Mouse (Mus musculus): ENCODE measurements around the gene Igfbp6. TPM values are rescaled to one million over a fixed set of nuclear protein-coding genes. Genes with fewer than 3 reads are reported as not detected.
A peak's percentile ranks its signal among the peaks of the same experiment; 100 is the strongest.

The Igfbp6 gene
- polyA plus RNA-seq (2016; fragmentation: Nextera tagmentation; extraction: Ambion mirVana) = 0.26 and 0.36 TPM in 2 replicates

GRCm38 (mm10) chr15:102144274-102144711 lies at the start of gene Igfbp6:
TSS of gene Igfbp6 (plus strand) at chr15:102144362.
- DNase-seq (ENCODE audit: low spot score) = peak; percentile 46
- H3K36me3 ChIP-seq (replicated peaks) = no peaks in the 10 kb centered on the region
- WGBS = 4% methylated on average over 22 of the region's 22 CpGs
- H3K27me3 ChIP-seq (replicated peaks; ENCODE audit: low read depth, poor library complexity, severe bottlenecking) = peaks cover 57% of the 10 kb centered on the region
- peak within 1 kb of the TSS; percentile 49 for H3K4me3 ChIP-seq
- H3K4me1 ChIP-seq = peaks cover 26% of the 10 kb centered on the region
- H3K9me3 ChIP-seq = no peaks in the 10 kb centered on the region
- H3K27ac ChIP-seq (replicated peaks) = peak within 1 kb of the TSS; percentile 37; the same call in 1 of the 2 replicates

GRCm38 (mm10) chr15:102094988-102095387 lies 49.2 kb upstream of the Igfbp6 start:
- H3K27ac ChIP-seq (replicated peaks) = no peak overlapping the region
- H3K4me3 ChIP-seq = no peak overlapping the region
- WGBS = 87% methylated on average over 16 of the region's 16 CpGs
- DNase-seq (ENCODE audit: low spot score) = no peak
- H3K9me3 ChIP-seq = no peaks in the 10 kb centered on the region
- H3K4me1 ChIP-seq = peaks cover 30% of the 10 kb centered on the region
- H3K27me3 ChIP-seq (replicated peaks; ENCODE audit: low read depth, poor library complexity, severe bottlenecking) = no peaks in the 10 kb centered on the region; the same call in 1 of the 2 replicates
- H3K36me3 ChIP-seq (replicated peaks) = peaks cover 91% of the 10 kb centered on the region

DNA sequence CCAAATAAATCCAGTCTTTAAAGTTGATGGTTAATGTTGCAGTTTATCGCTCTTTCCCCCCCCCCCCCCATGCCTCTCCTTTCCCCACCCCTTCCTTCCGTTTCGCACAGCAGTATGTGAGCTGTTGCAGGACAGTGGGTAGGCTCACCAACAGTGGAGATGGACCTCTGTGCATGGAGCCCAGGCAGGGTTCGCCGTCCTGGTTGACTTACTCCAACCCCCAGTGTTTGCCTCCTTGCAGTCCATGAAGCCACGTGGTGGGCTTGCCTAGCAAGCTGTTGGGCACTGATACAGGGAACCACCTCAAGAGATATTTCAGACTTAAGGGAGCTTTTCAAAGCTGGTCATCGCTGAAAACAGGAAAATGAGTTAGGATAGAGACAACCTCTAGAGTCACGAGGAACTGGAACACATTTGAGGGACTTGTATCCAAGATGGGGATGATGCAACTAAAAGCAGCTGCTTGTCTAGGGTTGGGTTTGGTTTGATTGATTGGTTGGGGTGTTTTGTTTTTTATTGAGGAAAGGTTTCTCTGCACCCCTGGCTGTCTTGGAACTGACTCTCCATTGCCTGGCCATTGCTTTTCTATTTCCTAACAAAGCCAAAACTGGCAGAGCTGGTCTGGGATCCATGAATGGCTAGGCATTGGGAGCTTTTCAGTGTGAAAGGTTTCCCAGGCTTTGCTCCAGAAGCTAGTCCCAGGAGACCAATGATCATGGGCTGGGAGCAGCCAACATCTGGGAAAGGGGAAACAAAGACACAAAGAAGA lies 46.8 kb upstream of the Igfbp6 start:
- Histone ChIP-seq H3K9me3 (no peaks in the 10 kb centered on the region), H3K36me3 (replicated peaks) (peaks cover 68% of the 10 kb centered on the region), H3K27me3 (replicated peaks; ENCODE audit: low read depth, poor library complexity, severe bottlenecking) (peaks cover 15% of the 10 kb centered on the region), H3K27ac (replicated peaks) (0 out of 2 replicates have a peak overlapping the region, but pooled peaks have one; percentile 5), H3K4me3 (no peak overlapping the region), H3K4me1 (peaks cover 53% of the 10 kb centered on the region)
- no peak for DNase-seq (ENCODE audit: low spot score)
- 80% methylated on average over 8 of the region's 8 CpGs for WGBS

- DNase-seq (ENCODE audit: low spot score) = peak; percentile 67
- peaks cover 22% of the 10 kb centered on the region for H3K27me3 ChIP-seq (replicated peaks; ENCODE audit: low read depth, poor library complexity, severe bottlenecking)
- H3K9me3 ChIP-seq = no peaks in the 10 kb centered on the region
- 22% methylated on average over 5 of the region's 5 CpGs for WGBS
- H3K4me3 ChIP-seq = no peak overlapping the region
- peaks cover 61% of the 10 kb centered on the region for H3K4me1 ChIP-seq
- peak overlapping the region; percentile 5; the same call in 1 of the 2 replicates for H3K27ac ChIP-seq (replicated peaks)
- H3K36me3 ChIP-seq (replicated peaks) = peaks cover 60% of the 10 kb centered on the region
Measured at GRCm38 (mm10) chr15:102097991-102098555, 46.1 kb upstream of the Igfbp6 start.

DNA sequence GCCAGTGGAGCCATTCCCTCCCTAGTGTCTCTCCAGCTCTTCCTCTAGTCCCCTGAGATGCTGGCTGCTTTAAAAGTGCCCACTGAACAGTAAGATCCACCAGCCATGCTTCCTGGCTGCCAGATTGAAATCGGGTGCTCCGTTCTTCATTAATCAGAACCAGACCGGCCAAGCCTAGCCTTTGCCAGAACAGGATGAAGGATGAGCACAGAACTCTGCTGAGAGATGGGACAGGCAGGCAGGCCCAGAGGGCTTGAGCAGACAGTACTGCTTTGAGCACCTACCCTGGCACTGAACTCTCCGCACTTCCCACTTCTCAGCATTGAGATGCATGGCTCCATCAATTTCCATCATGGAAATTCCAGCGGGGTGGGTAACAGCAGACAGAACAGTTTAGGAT lies 44.9 kb upstream of the Igfbp6 start:
- Histone ChIP-seq H3K36me3 (replicated peaks) (peaks cover 49% of the 10 kb centered on the region), H3K27ac (replicated peaks) (peak overlapping the region; percentile 4; the same call in 1 of the 2 replicates), H3K4me1 (peaks cover 72% of the 10 kb centered on the region), H3K27me3 (replicated peaks; ENCODE audit: low read depth, poor library complexity, severe bottlenecking) (peaks cover 24% of the 10 kb centered on the region), H3K4me3 (peak overlapping the region; percentile 62; the same call in 1 of the 2 replicates), H3K9me3 (no peaks in the 10 kb centered on the region)
- DNase-seq (ENCODE audit: low spot score) = no peak
- 35% methylated on average over 5 of the region's 5 CpGs for WGBS

DNA sequence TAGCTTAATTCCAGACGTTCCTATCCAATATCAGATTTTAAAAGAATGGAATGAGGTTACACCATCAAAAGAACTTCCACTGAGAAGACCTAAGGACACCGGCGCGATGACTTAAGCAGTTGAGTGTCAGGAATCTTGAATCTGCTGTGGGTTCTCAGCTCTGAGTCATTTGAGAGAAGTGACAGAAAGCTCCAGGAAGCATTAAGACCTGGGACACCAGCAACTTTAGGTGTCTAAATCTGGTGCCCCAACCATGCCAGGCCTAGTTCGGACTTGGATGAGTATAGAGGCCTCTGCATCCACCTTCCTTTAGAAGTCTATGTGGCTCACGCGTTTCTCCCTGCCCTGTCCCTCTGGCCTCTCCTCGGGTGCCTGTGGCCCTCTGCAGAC lies 44.4 kb upstream of the Igfbp6 start:
- Histone ChIP-seq H3K4me1 (peaks cover 77% of the 10 kb centered on the region), H3K27me3 (replicated peaks; ENCODE audit: low read depth, poor library complexity, severe bottlenecking) (peaks cover 29% of the 10 kb centered on the region), H3K9me3 (no peaks in the 10 kb centered on the region), H3K27ac (replicated peaks) (peak overlapping the region; percentile 94), H3K36me3 (replicated peaks) (peaks cover 44% of the 10 kb centered on the region), H3K4me3 (peak overlapping the region; percentile 62)
- no peak for DNase-seq (ENCODE audit: low spot score)
- WGBS = 19% methylated on average over 8 of the region's 8 CpGs

DNA sequence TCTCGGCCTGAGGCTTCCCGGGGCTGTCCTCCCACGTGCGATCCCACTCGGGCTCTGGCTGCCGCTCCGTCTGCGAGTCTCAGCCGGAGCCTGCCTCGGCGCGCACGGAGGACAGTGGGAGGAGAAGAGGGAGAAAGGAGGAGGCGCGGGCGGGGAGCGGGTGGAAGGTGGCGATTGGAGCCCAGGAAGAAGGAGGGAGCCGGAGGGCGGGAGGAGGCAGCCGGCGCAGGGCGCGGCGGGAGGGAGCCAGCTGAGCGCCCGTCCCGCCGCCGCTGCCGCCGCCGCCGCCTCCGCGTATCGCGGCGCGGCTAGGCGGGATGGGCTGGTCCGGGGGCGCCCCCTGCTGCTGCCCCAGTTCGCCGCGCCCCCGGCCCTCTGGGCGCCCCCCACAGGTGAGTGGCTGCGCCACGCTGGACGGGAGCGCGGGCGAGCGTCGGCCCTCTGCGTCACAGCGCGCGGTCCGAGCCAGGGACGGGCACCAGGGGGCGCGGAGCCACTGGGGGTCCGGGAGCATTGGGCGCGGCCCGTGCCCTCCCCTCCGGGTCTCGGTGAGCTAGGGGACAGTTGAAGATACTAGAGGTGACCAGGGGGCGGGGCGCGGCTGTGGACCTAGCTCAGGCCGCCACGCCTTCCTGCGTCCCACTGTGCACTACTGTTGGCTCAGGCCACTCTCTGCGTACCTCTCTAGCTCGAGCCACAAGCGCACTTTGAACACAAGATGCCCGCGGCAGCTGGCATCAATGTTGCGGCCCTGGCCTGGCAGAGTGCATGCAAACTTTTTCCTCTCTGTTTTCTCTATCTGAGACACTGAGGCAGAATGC lies 43.8 kb upstream of the Igfbp6 start, which contains the start of gene Tns2:
Gene Tns2, plus strand, starts transcription at position 253 of the 821 bp plus-strand sequence.
- WGBS = under 1% methylated on average over 80 of the region's 82 CpGs
- peaks cover 41% of the 10 kb centered on the region for H3K36me3 ChIP-seq (replicated peaks)
- peak within 1 kb of the TSS; percentile 62 for H3K4me3 ChIP-seq
- DNase-seq (ENCODE audit: low spot score) = peak; percentile 82
- H3K27ac ChIP-seq (replicated peaks) = peak within 1 kb of the TSS; percentile 94
- H3K9me3 ChIP-seq = no peaks in the 10 kb centered on the region
- peaks cover 35% of the 10 kb centered on the region for H3K27me3 ChIP-seq (replicated peaks; ENCODE audit: low read depth, poor library complexity, severe bottlenecking)
- peaks cover 83% of the 10 kb centered on the region for H3K4me1 ChIP-seq

- peak; percentile 50 for DNase-seq (ENCODE audit: low spot score)
- 21% methylated on average over 10 of the region's 10 CpGs for WGBS
- H3K27me3 ChIP-seq (replicated peaks; ENCODE audit: low read depth, poor library complexity, severe bottlenecking) = peaks cover 43% of the 10 kb centered on the region
- H3K4me3 ChIP-seq = peak overlapping the region; percentile 62
- peaks cover 91% of the 10 kb centered on the region for H3K4me1 ChIP-seq
- peak overlapping the region; percentile 94 for H3K27ac ChIP-seq (replicated peaks)
- peaks cover 41% of the 10 kb centered on the region for H3K36me3 ChIP-seq (replicated peaks)
- no peaks in the 10 kb centered on the region for H3K9me3 ChIP-seq
Measured at GRCm38 (mm10) chr15:102100996-102101671, 43.0 kb upstream of the Igfbp6 start.

GRCm38 (mm10) chr15:102101672-102102541 lies 42.3 kb upstream of the Igfbp6 start:
- Histone ChIP-seq H3K27ac (replicated peaks) (peak overlapping the region; percentile 94), H3K4me3 (peak overlapping the region; percentile 62)
- no peak for DNase-seq (ENCODE audit: low spot score)

DNA sequence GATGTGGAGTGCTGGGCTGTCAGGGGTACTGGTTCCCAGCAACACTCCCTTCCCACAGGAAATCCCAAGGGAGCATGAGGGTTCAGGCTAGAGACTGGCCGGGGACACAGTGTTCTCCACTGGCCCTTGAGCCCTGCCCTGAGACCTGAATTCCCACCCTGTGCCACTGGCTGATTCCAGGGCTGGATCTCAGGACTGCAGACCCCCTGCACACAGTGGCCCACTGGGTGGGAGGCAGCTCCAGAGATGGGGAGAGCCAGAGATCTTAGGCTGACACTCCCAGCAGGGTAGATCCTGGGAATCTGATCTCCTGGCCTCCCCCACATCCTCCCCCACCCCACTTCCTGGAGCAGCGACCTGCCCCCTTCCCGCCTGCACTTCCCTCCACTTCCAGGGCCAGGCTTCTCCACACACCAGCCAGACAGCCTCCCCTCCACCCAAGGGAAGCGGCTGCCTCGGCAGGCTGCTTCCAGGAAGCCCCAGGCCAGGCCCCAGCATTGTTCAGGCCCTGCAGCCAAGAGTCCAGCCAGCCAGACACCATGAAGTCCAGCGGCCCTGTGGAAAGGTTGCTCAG lies 41.5 kb upstream of the Igfbp6 start:
- Histone ChIP-seq H3K36me3 (replicated peaks) (peaks cover 30% of the 10 kb centered on the region), H3K4me3 (peak overlapping the region; percentile 62), H3K4me1 (peaks cover 100% of the 10 kb centered on the region), H3K27ac (replicated peaks) (peak overlapping the region; percentile 94), H3K27me3 (replicated peaks; ENCODE audit: low read depth, poor library complexity, severe bottlenecking) (peaks cover 58% of the 10 kb centered on the region), H3K9me3 (no peaks in the 10 kb centered on the region)
- peak; percentile 73 for DNase-seq (ENCODE audit: low spot score)
- 4% methylated on average over 6 of the region's 6 CpGs for WGBS

More at GRCm38 (mm10) chr15:102101672-102102541, 42.3 kb upstream of the Igfbp6 start:
- peaks cover 99% of the 10 kb centered on the region for H3K4me1 ChIP-seq
- peaks cover 51% of the 10 kb centered on the region for H3K27me3 ChIP-seq (replicated peaks; ENCODE audit: low read depth, poor library complexity, severe bottlenecking)
- H3K36me3 ChIP-seq (replicated peaks) = peaks cover 34% of the 10 kb centered on the region
- 23% methylated on average over 11 of the region's 11 CpGs for WGBS
- no peaks in the 10 kb centered on the region for H3K9me3 ChIP-seq
